Mouse (Mus musculus) liver, postnatal 0 days (tissue): ENCODE measurements at regions not wholly inside any gene's neighbourhood (a gene's known extent, or its start where the extent isn't known, plus 50 kb on each side); places are given as distances from the start of the nearest gene placed in this dataset.

Source experiments
- ATAC-seq: fragments of 200-750 bp; cut with Nextera tagmentation; 2 replicates; pipeline ENCODE4 v1.8.0; 2017; ENCODE audit warnings: mild to moderate bottlenecking, moderate library complexity
- DNase-seq: peaks from one replicate; pipeline ENCODE4 v3.0.0-alpha.2; 2016
- H3K27ac ChIP-seq: fragments of 300-500 bp; sonication (generic); 2 replicates; pipeline ENCODE4 v1.5.1; 2014; ENCODE audit warnings: antibody characterized with exemption, moderate library complexity, mild to moderate bottlenecking, low read depth
- H3K27me3 ChIP-seq: fragments of 300-500 bp; sonication (generic); 2 replicates; pipeline ENCODE4 v1.6.1; 2014; ENCODE audit warnings: low read length, control low read depth, mixed read lengths; ENCODE audit not compliant: insufficient read depth
- H3K36me3 ChIP-seq: fragments of 300-500 bp; sonication (generic); replicated peaks from 2 replicates; pipeline ENCODE4 v1.6.1; 2014; ENCODE audit warnings: mild to moderate bottlenecking, control low read depth, low read length, moderate library complexity, mixed read lengths; ENCODE audit not compliant: insufficient read depth
- H3K4me1 ChIP-seq: fragments of 300-500 bp; sonication (generic); 2 replicates; pipeline ENCODE4 v1.6.1; 2014; ENCODE audit warnings: antibody characterized with exemption, mild to moderate bottlenecking, control low read depth; ENCODE audit not compliant: insufficient read depth
- H3K4me2 ChIP-seq: fragments of 300-500 bp; sonication (generic); 2 replicates; pipeline ENCODE4 v1.6.1; 2014; ENCODE audit warnings: low read depth, mild to moderate bottlenecking, low read length, moderate library complexity, mixed read lengths
- H3K4me3 ChIP-seq: fragments of 300-500 bp; sonication (generic); 2 replicates; pipeline ENCODE4 v1.5.1; 2014; ENCODE audit warnings: low read depth, low read length
- H3K9ac ChIP-seq: fragments of 300-500 bp; sonication (generic); replicated peaks from 2 replicates; pipeline ENCODE4 v1.6.1; 2014; ENCODE audit warnings: mild to moderate bottlenecking, moderate library complexity
- H3K9me3 ChIP-seq: fragments of 300-500 bp; sonication (generic); 2 replicates; pipeline ENCODE4 v1.6.1; 2016; ENCODE audit warnings: mild to moderate bottlenecking, control low read depth, low read length, mixed read lengths
- CTCF ChIP-seq: sonication (generic); IDR thresholded peaks from 2 replicates; pipeline ENCODE4 v1.5.1; 2016; ENCODE audit warnings: antibody characterized with exemption, low read depth
- EP300 ChIP-seq: IDR thresholded peaks from 2 replicates; pipeline ENCODE4 v1.6.1; 2016; ENCODE audit warnings: antibody characterized with exemption, low read depth, mild to moderate bottlenecking
- WGBS: fragments of 180-500 bp; shearing (Covaris S2); extraction: QIAGEN DNeasy Blood & Tissue Kit; methylation state at CpG from one replicate; pipeline ENCODE4 v1.1.7; 2014; ENCODE audit not compliant: insufficient replicate concordance; 5-methylcytosine and 5-hydroxymethylcytosine counted together

GRCm38 (mm10) chr3:62217335-62217734, 120.8 kb upstream of the Arhgef26 start:
- H3K9me3 ChIP-seq = no peaks in the 10 kb centered on the region
- H3K4me3 ChIP-seq = no peak overlapping the region
- no peaks in the 10 kb centered on the region for H3K4me1 ChIP-seq
- ATAC-seq (no peak), DNase-seq (no peak)
- 69% methylated on average over 1 of the region's 1 CpGs for WGBS
- no peaks in the 10 kb centered on the region for H3K27me3 ChIP-seq
- no peak overlapping the region for H3K27ac ChIP-seq
- TF ChIP-seq EP300 (no peak), CTCF (no peak)
- H3K36me3 ChIP-seq = no peaks in the 10 kb centered on the region
- H3K4me2 ChIP-seq = no peak overlapping the region
- H3K9ac ChIP-seq = no peak overlapping the region

GRCm38 (mm10) chr3:62227697-62228096, 110.4 kb upstream of the Arhgef26 start:
- Histone ChIP-seq H3K27ac (no peak overlapping the region), H3K27me3 (no peaks in the 10 kb centered on the region), H3K4me3 (no peak overlapping the region), H3K4me2 (no peak overlapping the region), H3K9ac (no peak overlapping the region), H3K9me3 (no peaks in the 10 kb centered on the region), H3K36me3 (no peaks in the 10 kb centered on the region), H3K4me1 (no peaks in the 10 kb centered on the region)
- ATAC-seq (no peak), DNase-seq (no peak)
- 58% methylated on average over 2 of the region's 2 CpGs for WGBS
- TF ChIP-seq CTCF (no peak), EP300 (no peak)

GRCm38 (mm10) chr3:62228156-62228555, 110.0 kb upstream of the Arhgef26 start:
- WGBS = 66% methylated on average over 3 of the region's 3 CpGs
- Histone ChIP-seq H3K4me3 (no peak overlapping the region), H3K27ac (no peak overlapping the region), H3K27me3 (no peaks in the 10 kb centered on the region), H3K9me3 (no peaks in the 10 kb centered on the region), H3K4me2 (no peak overlapping the region), H3K4me1 (no peaks in the 10 kb centered on the region), H3K36me3 (no peaks in the 10 kb centered on the region), H3K9ac (no peak overlapping the region)
- TF ChIP-seq EP300 (no peak), CTCF (no peak)
- no peak for ATAC-seq
- DNase-seq = no peak

- H3K27me3 ChIP-seq = no peaks in the 10 kb centered on the region
- no peaks in the 10 kb centered on the region for H3K9me3 ChIP-seq
- no peak overlapping the region for H3K27ac ChIP-seq
- ATAC-seq = no peak
- H3K4me2 ChIP-seq = no peak overlapping the region
- no peaks in the 10 kb centered on the region for H3K4me1 ChIP-seq
- DNase-seq = no peak
- H3K36me3 ChIP-seq = no peaks in the 10 kb centered on the region
- 73% methylated on average over 3 of the region's 3 CpGs for whole genome bisulfite sequencing
- no peak overlapping the region for H3K4me3 ChIP-seq
- H3K9ac ChIP-seq = no peak overlapping the region
- TF ChIP-seq EP300 = no peak
- no peak for TF ChIP-seq CTCF
These were observed 97.1 kb upstream of the Arhgef26 start for GRCm38 (mm10) chr3:62241031-62241430.

GRCm38 (mm10) chr3:62271703-62272102, 66.4 kb upstream of the Arhgef26 start:
- DNase-seq (no peak), ATAC-seq (no peak)
- Histone ChIP-seq H3K9ac (no peak overlapping the region), H3K27me3 (no peaks in the 10 kb centered on the region), H3K9me3 (no peaks in the 10 kb centered on the region), H3K27ac (no peak overlapping the region), H3K4me1 (no peaks in the 10 kb centered on the region), H3K36me3 (no peaks in the 10 kb centered on the region), H3K4me2 (no peak overlapping the region), H3K4me3 (no peak overlapping the region)
- WGBS = 64% methylated on average over 4 of the region's 4 CpGs
- TF ChIP-seq CTCF = no peak
- TF ChIP-seq EP300 = no peak

GRCm38 (mm10) chr3:62278279-62278678, 59.9 kb upstream of the Arhgef26 start:
- H3K4me1 ChIP-seq = no peaks in the 10 kb centered on the region
- H3K4me2 ChIP-seq = no peak overlapping the region
- H3K27me3 ChIP-seq = no peaks in the 10 kb centered on the region
- no peak for TF ChIP-seq CTCF
- no peak for TF ChIP-seq EP300
- WGBS = 58% methylated on average over 3 of the region's 3 CpGs
- no peak overlapping the region for H3K4me3 ChIP-seq
- DNase-seq (no peak), ATAC-seq (no peak)
- H3K9me3 ChIP-seq = no peaks in the 10 kb centered on the region
- no peaks in the 10 kb centered on the region for H3K36me3 ChIP-seq
- no peak overlapping the region for H3K9ac ChIP-seq
- H3K27ac ChIP-seq = no peak overlapping the region

- H3K4me3 ChIP-seq = no peak overlapping the region
- no peak overlapping the region for H3K27ac ChIP-seq
- H3K9me3 ChIP-seq = no peaks in the 10 kb centered on the region
- ATAC-seq = no peak
- DNase-seq = no peak
- TF ChIP-seq CTCF (no peak), EP300 (no peak)
- H3K9ac ChIP-seq = no peak overlapping the region
- H3K36me3 ChIP-seq = no peaks in the 10 kb centered on the region
- H3K27me3 ChIP-seq = no peaks in the 10 kb centered on the region
- H3K4me1 ChIP-seq = no peaks in the 10 kb centered on the region
- no peak overlapping the region for H3K4me2 ChIP-seq
- 65% methylated on average over 2 of the region's 2 CpGs for WGBS
These were observed 57.2 kb upstream of the Arhgef26 start for GRCm38 (mm10) chr3:62280960-62281359.
